In the genomic region with DNA sequence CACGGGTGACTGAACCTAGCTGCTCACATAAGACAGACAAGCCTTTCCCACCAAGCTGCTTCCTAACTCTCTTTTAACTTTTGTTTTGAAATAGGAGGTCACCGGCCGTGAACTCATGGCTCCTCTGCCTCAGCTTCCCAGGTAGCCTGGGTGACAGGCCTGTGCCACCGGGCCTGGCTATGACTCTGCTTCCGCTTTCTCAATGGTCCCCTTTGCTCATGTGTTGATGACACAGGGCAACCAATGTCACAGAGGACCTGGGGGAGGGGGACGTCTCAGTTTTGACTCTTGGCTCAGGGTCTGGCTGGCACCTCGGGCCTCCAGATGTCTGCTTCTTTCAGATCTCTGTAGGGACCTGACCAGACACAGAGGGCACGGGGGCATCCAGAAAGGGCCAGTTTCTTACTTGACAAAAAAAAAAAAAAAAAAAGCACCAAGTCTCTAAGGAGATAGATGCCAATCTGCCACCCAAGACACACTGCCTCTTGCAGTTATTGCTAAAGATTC, we compare ENCODE assay signal across 27 mouse cellular contexts. TPM values are rescaled to one million over a fixed set of nuclear protein-coding genes. Genes with fewer than 3 reads are reported as not detected.
DNase-seq lines count a peak whose midpoint lies in the region; ATAC-seq and TF ChIP-seq lines count a peak whose summit lies in the region.
"Had no signal": no experiment of that assay in that cellular context is flagged by ENCODE, and none has a peak within 500 bp of the region (broad histone marks: within the 10 kb centered on the region; RNA-seq: fewer than 3 reads in every experiment).

No protein-coding gene starts in this region.

- peak; percentile 33 for DNase-seq in adrenal gland, adult 2 months
- DNase-seq in adrenal gland, postnatal 4 days (ENCODE audit: low spot score in 2 of 2): no peak
- DNase-seq in ovary, postnatal 36 days (ENCODE audit: low spot score): peak; percentile 21
- no peak for DNase-seq in ovary, adult 18-20 months (ENCODE audit: low spot score)
- DNase-seq in heart, adult 18-20 months: no peak
- DNase-seq: cerebellum, adult 11-12 months; cerebellum, adult 9-10 months; cerebellum, postnatal 25 days; gastrocnemius, postnatal 25 days; heart, postnatal 4 days; kidney, adult 18-20 months had no signal

- no peak for ATAC-seq in intestine, postnatal 0 days
- no peak for ATAC-seq in intestine, embryonic 16.5 days
- ATAC-seq: forebrain, embryonic 16.5 days; hindbrain, embryonic 16.5 days; inflammation-experienced regulatory T-cells, adult 6 months; Patski had no signal

- no peak for TF ChIP-seq POLR2A in small intestine, adult 2 months (IDR thresholded peaks at IDR 0.05; ENCODE audit: low read depth, low read length)

- no peak overlapping the region for H3K4me3 ChIP-seq in intestine, postnatal 0 days (ENCODE audit: low read depth, low read length)
- H3K4me3 ChIP-seq in intestine, embryonic 16.5 days (ENCODE audit: low read length): no peak overlapping the region
- H3K4me3 ChIP-seq in small intestine, adult 2 months (ENCODE audit: low read depth, low read length): no peak overlapping the region
- H3K4me3 ChIP-seq: embryonic facial prominence, embryonic 13.5 days; forebrain, embryonic 12.5 days; heart, embryonic 13.5 days; hindbrain, embryonic 12.5 days had no signal

- H3K9ac ChIP-seq in intestine, postnatal 0 days (ENCODE audit: low read depth, low read length): no peak overlapping the region
- no peak overlapping the region for H3K9ac ChIP-seq in intestine, embryonic 16.5 days (ENCODE audit: low read depth, low read length)
- H3K9ac ChIP-seq: embryonic facial prominence, embryonic 13.5 days; forebrain, embryonic 12.5 days; heart, embryonic 13.5 days; hindbrain, embryonic 12.5 days had no signal

- no peaks in the 10 kb centered on the region for H3K36me3 ChIP-seq in intestine, postnatal 0 days (ENCODE audit: control insufficient read depth, insufficient read depth)
- H3K36me3 ChIP-seq in intestine, embryonic 16.5 days (ENCODE audit: control insufficient read depth, insufficient read depth, low read length): no peaks in the 10 kb centered on the region
- H3K36me3 ChIP-seq in small intestine, adult 2 months (ENCODE audit: control insufficient read depth, insufficient read depth, low read length): no peaks in the 10 kb centered on the region
- H3K36me3 ChIP-seq: embryonic facial prominence, embryonic 13.5 days; forebrain, embryonic 12.5 days; heart, embryonic 13.5 days; hindbrain, embryonic 12.5 days had no signal

- 81% methylated on average over 8 of the region's 8 CpGs for WGBS in intestine, postnatal 0 days
- WGBS in intestine, embryonic 16.5 days: 76% methylated on average over 8 of the region's 8 CpGs
- 84% methylated on average over 8 of the region's 8 CpGs for WGBS in small intestine, adult 2 months

- no peak for TF ChIP-seq CTCF in intestine, postnatal 0 days (IDR thresholded peaks at IDR 0.05; ENCODE audit: low read depth)
- TF ChIP-seq CTCF in small intestine, adult 2 months (IDR thresholded peaks at IDR 0.05; ENCODE audit: extremely low read depth, insufficient read length, insufficient replicate concordance, low read depth, low read length): no peak

- H3K4me2 ChIP-seq in intestine, postnatal 0 days (replicated peaks; ENCODE audit: low read depth): no peak overlapping the region
- no peak overlapping the region for H3K4me2 ChIP-seq in intestine, embryonic 16.5 days (ENCODE audit: low read depth, low read length)
- H3K4me2 ChIP-seq: embryonic facial prominence, embryonic 13.5 days; forebrain, embryonic 12.5 days; heart, embryonic 13.5 days; hindbrain, embryonic 12.5 days had no signal

- H3K27ac ChIP-seq in intestine, postnatal 0 days (ENCODE audit: low read depth, low read length): peak overlapping the region; percentile 64
- H3K27ac ChIP-seq in intestine, embryonic 16.5 days (ENCODE audit: low read length): no peak overlapping the region
- peak overlapping the region; percentile 10; the same call in 1 of the 2 replicates for H3K27ac ChIP-seq in small intestine, adult 2 months (ENCODE audit: insufficient read depth, low read depth, low read length)
- H3K27ac ChIP-seq: embryonic facial prominence, embryonic 13.5 days; forebrain, embryonic 12.5 days; heart, embryonic 13.5 days; hindbrain, embryonic 12.5 days had no signal

- no peaks in the 10 kb centered on the region for H3K27me3 ChIP-seq in intestine, postnatal 0 days (replicated peaks; ENCODE audit: control insufficient read depth, insufficient read depth, low read length)
- H3K27me3 ChIP-seq in intestine, embryonic 16.5 days (replicated peaks; ENCODE audit: control insufficient read depth, insufficient read depth, low read length): no peaks in the 10 kb centered on the region
- no peaks in the 10 kb centered on the region for H3K27me3 ChIP-seq in small intestine, adult 2 months (ENCODE audit: control insufficient read depth, insufficient read depth, low read length)
- H3K27me3 ChIP-seq: embryonic facial prominence, embryonic 13.5 days; heart, embryonic 13.5 days had no signal

- H3K9me3 ChIP-seq in intestine, postnatal 0 days (ENCODE audit: control insufficient read depth): no peaks in the 10 kb centered on the region
- H3K9me3 ChIP-seq in intestine, embryonic 16.5 days (ENCODE audit: control insufficient read depth, low read length): no peaks in the 10 kb centered on the region
- H3K9me3 ChIP-seq: embryonic facial prominence, embryonic 13.5 days; forebrain, embryonic 12.5 days; heart, embryonic 13.5 days; hindbrain, embryonic 12.5 days had no signal

- 0 out of 2 replicates have a peak, but pooled peaks cover 3% of the 10 kb centered on the region for H3K4me1 ChIP-seq in intestine, postnatal 0 days (replicated peaks; ENCODE audit: control insufficient read depth, insufficient read depth, low read length)
- no peaks in the 10 kb centered on the region for H3K4me1 ChIP-seq in intestine, embryonic 16.5 days (ENCODE audit: control insufficient read depth, insufficient read depth, low read length)
- H3K4me1 ChIP-seq in small intestine, adult 2 months (ENCODE audit: control insufficient read depth, insufficient read depth, insufficient read length, low read length): peaks cover 28% of the 10 kb centered on the region
- H3K4me1 ChIP-seq: embryonic facial prominence, embryonic 13.5 days; forebrain, embryonic 12.5 days had no signal

RNA-seq across cellular contexts. Expression of a gene that starts 13.5 kb away (rescaled TPM):
- under 1 TPM; 0.10 to 0.12 TPM for total RNA-seq in adrenal gland, adult 2 months (2021)
- not detected in 2 replicates for polyA plus RNA-seq in adrenal gland, adult 2 months (2012; rRNA removed)
- not detected for total RNA-seq in adrenal gland, postnatal 4 days (2021)
- 0.82 and 1.0 TPM in 2 replicates for polyA plus RNA-seq in intestine, postnatal 0 days (2015; fragmentation: Nextera tagmentation; extraction: Ambion mirVana)
- 0.22 and 0.23 TPM in 2 replicates for polyA plus RNA-seq in intestine, embryonic 16.5 days (2015; fragmentation: Nextera tagmentation; extraction: Ambion mirVana)
- polyA plus RNA-seq in small intestine, adult 2 months (2012; rRNA removed): 0.05 TPM in 1 of 2 replicates, not detected in the other
- total RNA-seq in heart, adult 18-20 months (2021): under 1 TPM; 0.08 to 0.22 TPM
- total RNA-seq: gastrocnemius, postnatal 25 days; granulocyte monocyte progenitor cell, adult 5-6 weeks; MEL had no signal
- polyA plus RNA-seq: C2C12; cortical plate, adult 2 months; forebrain, embryonic 16.5 days; frontal cortex, adult 2 months; inflammation-experienced regulatory T-cells, adult 6 months; Patski had no signal

RNA-seq across cellular contexts. Expression of a gene that starts 20.0 kb away (rescaled TPM):
- total RNA-seq in adrenal gland, adult 2 months (2021): 1,000 to 10,000 TPM in 1 of 2 experiments, 100 to 1,000 TPM in 1; 919 to 1,359 TPM
- 84.6 and 134 TPM in 2 replicates for polyA plus RNA-seq in adrenal gland, adult 2 months (2012; rRNA removed)
- 100 to 1,000 TPM; 190 to 200 TPM for total RNA-seq in adrenal gland, postnatal 4 days (2021)
- polyA plus RNA-seq in intestine, postnatal 0 days (2015; fragmentation: Nextera tagmentation; extraction: Ambion mirVana): 249 and 336 TPM in 2 replicates
- 14.0 and 19.7 TPM in 2 replicates for polyA plus RNA-seq in intestine, embryonic 16.5 days (2015; fragmentation: Nextera tagmentation; extraction: Ambion mirVana)
- polyA plus RNA-seq in small intestine, adult 2 months (2012; rRNA removed): 5.2 and 46.3 TPM in 2 replicates
- 100 to 1,000 TPM in 1 of 2 experiments, 10 to 100 TPM in 1; 12.3 to 112 TPM for total RNA-seq in heart, adult 18-20 months (2021)
- total RNA-seq: granulocyte monocyte progenitor cell, adult 5-6 weeks; MEL had no signal
- polyA plus RNA-seq: C2C12; embryonic facial prominence, embryonic 13.5 days; forebrain, embryonic 12.5 days; forebrain, embryonic 16.5 days; hindbrain, embryonic 12.5 days; hindbrain, embryonic 16.5 days; inflammation-experienced regulatory T-cells, adult 6 months; Patski had no signal

Comparison
In these comparisons a context has a peak if more than half of its experiments do, and no peak if none do; other contexts are left out.
1. DNase-seq: peak in adrenal gland, adult 2 months (single experiment) and ovary, postnatal 36 days (single experiment); none in adrenal gland, postnatal 4 days (0 of 2), ovary, adult 18-20 months (single experiment) and heart, adult 18-20 months (0 of 2).